Mouse (Mus musculus): Measurements from ENCODE around the gene Msi2. TPM values are rescaled to one million over a fixed set of nuclear protein-coding genes. Genes with fewer than 3 reads are reported as not detected.

The Msi2 gene
- 126 TPM for total RNA-seq (2023)

DNA sequence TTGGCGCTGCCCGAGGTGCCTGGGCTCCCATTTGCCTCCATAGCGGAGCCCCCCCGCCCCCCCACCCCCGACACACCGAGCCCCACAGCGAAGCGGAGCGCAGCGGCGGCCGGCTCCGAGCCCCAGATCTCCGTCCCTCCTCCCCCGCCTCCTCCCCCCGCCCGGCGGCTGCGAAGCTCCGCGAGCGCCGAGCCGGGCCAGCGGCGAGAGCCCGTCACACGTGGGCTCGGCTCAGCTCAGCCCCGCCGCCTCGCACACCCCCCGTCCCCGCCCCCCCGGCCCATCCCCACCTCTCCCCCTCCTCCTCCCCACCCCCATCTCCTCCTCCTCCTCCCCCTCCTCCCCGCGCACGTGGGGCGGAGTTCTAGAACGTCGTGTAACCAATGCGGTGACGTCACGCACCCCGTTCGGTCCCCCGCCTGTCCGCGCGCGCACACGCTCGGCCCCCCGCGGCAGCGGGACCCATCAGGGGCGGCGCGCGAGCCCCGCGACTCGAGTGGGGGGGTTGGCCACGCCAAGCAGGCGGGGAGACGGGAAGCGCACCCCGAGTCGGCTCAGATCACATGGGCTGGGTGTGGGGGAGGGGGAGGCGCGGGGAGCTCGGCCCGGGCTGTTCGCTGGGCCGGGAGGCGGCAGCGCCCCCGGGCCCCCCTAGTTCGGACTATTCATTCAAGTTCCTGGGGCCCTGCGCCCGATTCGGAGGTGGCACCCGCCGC is at the start of gene Msi2:
Gene Msi2 (minus strand): TSS at position 464 of the 716 bp plus-strand sequence.

GRCm38 (mm10) chr11:88293631-88294393 is 424.5 kb downstream of the Msi2 start, which contains the start of gene Ccdc182:
Gene Ccdc182, plus strand, starts transcription at chr11:88294058.

Other genes with a start within 250 kb of the Msi2 start
- 4.0 TPM for gene Akap1, start 146.1 kb upstream of the Msi2 start, total RNA-seq (2023)
- gene Scpep1, start 237.0 kb upstream of the Msi2 start, total RNA-seq (2023): 11.6 TPM
- not detected for gene Elobl, start 248.4 kb upstream of the Msi2 start, total RNA-seq (2023)